Mouse (Mus musculus) liver, adult 2 months (tissue): Measurements from ENCODE around the gene Atg10.

ENCODE experiments used
- CTCF ChIP-seq: fragments of 200-500 bp; IDR thresholded peaks from 2 replicates; pipeline ENCODE4 v1.5.1; 2011; ENCODE audit warnings: low read depth, low read length, control low read depth
- POLR2A ChIP-seq: fragments of 200-500 bp; IDR thresholded peaks from 2 replicates; pipeline ENCODE4 v1.6.1; 2011; ENCODE audit warnings: low read length, control low read depth; ENCODE audit not compliant: insufficient read depth; ENCODE audit errors: extremely low read depth

DNA sequence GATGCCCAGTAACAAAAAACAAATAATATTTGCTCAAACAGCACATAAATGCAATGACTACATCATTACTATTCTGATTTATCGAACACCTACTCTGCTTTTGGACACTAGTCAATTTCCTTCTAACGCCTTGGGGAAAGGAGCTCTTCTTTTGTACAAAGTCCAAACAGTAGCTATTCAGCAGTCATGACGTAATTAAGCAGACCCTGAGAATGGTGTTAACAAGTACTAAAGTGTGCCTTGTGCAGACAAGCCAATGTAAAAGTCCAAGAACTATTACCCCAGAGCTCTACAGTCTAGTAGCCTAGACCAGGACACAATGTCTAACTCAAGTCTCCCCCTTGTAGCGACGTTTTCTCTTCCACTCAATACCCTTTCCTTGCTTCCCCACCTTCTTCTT, 67.5 kb downstream of the Atg10 start:
- no peak for TF ChIP-seq POLR2A
- TF ChIP-seq CTCF: no peak
